Mouse (Mus musculus) CH12F3 (cell line): ENCODE results near the gene Olfr844.

Experiments
- in situ Hi-C: fragments of 300-500 bp; cut with MboI; formaldehyde crosslinking; loops from 2 replicates; pipeline ENCODE4 v1.14.3; 2020; ENCODE audit warnings: low sequenced_read_pairs

Gene Olfr844

GRCm38 (mm10) chr9:19316047-19316446 is at the start of gene Olfr844:
TSS of gene Olfr844 (plus strand) at chr9:19316347.
- in situ Hi-C loops, result no loop called here

DNA sequence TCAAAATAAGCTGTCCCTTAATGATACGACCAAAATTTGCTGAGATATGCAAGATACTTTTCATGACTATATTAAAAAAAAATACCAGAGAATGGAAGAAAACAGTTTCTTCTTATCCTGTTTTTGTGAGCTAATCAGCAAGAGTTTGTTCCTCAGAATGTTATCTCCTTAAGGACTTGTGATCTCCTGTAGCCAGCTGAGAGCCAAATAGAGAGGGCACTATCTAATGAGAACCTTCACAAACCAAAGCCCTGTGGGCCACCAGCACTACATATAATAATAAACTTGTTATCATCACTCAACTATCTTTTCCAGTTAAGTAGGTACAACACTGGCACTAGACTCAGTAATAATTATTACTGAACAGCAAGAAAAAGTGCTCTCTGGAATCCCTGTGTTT is 20.0 kb downstream of the Olfr844 start, which contains the start of gene Olfr845:
Gene Olfr845, plus strand, starts transcription at position 301 of the 400 bp plus-strand sequence.
- in situ Hi-C loops, result no loop called here

GRCm38 (mm10) chr9:19363905-19364304 is 47.8 kb downstream of the Olfr844 start, which contains the start of gene Olfr846:
TSS of gene Olfr846 (minus strand) at chr9:19364005.
- in situ Hi-C loops, result no loop called here
